Mouse (Mus musculus): ENCODE results near the gene Stk10.
A peak's percentile ranks its signal among the peaks of the same experiment; 100 is the strongest.
"Not testable (repeated sequence)": the region's sequence is repeated elsewhere in the genome, so short reads cannot be mapped to it uniquely, and the experiment has no call there.

Stk10 gene

DNA sequence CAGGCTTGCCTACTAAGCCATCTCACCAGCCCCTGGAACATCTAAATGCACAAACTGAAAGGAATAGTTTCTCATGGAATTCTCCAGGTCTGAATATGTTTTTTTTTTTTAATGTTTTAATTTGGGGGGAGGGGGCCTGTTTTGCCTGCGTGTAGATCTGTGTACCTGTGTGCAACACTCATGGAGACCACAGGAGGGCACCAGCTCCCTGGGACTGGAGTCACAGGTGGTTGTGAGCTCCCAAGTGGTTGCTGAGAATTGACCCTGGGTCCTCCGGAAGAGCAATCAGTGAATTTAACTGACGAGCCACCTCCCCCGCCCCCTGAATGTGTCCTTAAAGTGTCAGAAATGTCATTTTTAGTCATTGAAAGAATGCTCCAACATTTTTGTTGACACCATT, 61.0 kb downstream of the Stk10 start:
- no peak for DNase-seq (ENCODE audit: low spot score in 2 of 2)

DNA sequence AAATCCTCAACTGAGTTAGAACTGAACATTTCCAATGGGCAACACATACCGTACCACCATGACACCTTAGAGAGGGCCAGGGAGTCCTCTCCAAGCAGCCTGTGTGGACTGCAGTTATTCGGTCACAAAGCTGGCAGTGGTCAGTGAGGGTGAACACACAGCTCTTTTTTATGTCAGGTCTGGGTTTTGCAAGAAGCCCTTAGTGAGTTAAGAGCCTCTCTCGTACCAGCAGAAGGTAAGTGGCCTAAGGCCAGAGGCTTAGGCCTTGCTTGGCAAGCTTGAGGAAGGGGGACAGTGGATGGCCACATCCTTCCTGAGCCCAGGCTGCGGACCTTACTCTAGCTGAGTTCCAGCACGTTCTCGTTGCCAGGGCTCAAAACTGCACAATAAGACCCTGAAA, 67.3 kb downstream of the Stk10 start:
- DNase-seq (ENCODE audit: low spot score in 2 of 2) = no peak

GRCm38 (mm10) chr11:32601528-32602323, 68.6 kb downstream of the Stk10 start:
- DNase-seq (ENCODE audit: low spot score in 2 of 2) = no peak

- no peak for DNase-seq (ENCODE audit: low spot score in 2 of 2)
Measured at GRCm38 (mm10) chr11:32604663-32605062, 71.6 kb downstream of the Stk10 start.

GRCm38 (mm10) chr11:32605131-32605860, 72.2 kb downstream of the Stk10 start:
- DNase-seq (ENCODE audit: low spot score in 2 of 2) = no peak

DNA sequence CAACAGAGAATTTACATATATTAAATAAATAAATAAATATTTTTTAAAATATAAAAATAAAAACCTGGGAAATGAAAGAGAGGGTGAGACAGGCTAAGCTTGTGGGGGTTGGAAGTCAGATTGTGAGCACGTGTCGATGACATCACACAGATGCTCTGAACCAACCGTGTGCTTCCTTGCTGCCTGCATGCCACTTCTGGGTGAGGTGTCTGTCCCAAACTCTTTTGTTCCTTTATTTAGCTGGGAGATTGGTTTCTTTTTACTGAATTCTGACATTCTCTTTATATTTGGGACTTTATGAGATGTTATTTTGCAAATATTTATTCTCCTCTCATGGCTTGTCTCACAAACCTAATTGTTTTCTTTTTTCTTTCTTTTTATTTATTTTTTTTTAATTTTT, 72.8 kb downstream of the Stk10 start:
- DNase-seq (ENCODE audit: low spot score in 2 of 2) = no peak

GRCm38 (mm10) chr11:32607319-32607718, 74.2 kb downstream of the Stk10 start:
- no peak for DNase-seq (ENCODE audit: low spot score in 2 of 2)

DNA sequence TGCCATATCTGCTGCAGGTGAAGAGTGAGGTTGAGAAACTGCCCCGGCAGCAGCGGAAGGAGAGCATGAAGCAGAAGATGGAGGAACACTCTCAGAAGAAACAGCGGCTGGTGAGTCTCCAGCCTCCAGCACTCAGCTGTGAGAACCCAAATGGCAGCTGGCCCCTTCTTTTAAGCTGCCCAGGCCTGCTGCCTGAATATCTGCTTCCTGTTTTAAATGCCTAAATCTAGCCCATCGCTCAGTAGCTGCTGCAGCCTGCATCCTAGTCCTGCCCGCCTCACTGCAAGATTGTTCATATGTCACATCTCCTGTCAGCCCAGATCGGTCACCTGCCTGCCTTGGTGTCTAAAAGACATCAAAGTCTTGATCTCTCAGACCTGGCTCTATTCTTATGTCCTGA, 77.5 kb downstream of the Stk10 start:
- no peak for DNase-seq (ENCODE audit: low spot score in 2 of 2)

DNA sequence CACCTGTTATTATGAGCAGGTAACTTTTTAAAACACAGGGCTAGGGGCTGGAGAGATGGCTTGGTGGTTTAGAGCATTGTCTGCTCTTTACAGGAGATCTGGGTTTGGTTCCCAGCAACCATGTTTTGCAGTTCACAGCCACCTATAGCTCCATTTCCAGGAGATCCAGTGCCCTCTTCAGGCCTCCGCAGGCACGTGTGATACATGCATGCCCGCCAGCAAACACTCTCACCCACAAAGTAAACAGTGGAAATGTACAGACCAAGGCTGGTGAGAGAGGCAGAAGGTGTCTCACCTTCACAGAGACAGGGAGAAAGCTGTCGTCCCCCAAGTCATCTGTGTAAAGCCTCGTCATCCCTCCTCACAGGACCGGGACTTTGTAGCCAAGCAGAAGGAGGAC, 79.2 kb downstream of the Stk10 start:
- DNase-seq (ENCODE audit: low spot score in 2 of 2) = no peak

DNA sequence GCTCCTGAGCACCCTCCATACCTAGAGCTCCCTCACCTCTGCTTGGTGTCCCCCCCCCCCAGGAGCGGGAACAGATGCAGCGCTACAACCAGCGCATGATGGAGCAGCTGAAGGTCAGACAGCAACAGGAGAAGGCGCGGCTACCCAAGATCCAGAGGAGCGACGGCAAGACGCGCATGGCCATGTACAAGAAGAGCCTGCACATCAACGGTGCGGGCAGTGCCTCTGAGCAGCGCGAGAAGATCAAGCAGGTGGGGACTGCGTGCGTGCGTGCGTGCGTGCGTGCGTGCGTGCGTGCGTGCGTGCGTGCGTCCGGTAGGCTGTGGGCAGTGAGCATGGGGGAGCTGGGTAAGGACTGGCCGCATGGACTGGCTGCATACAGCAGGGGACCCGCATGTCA, 81.4 kb downstream of the Stk10 start:
- no peak for DNase-seq (ENCODE audit: low spot score in 2 of 2)

GRCm38 (mm10) chr11:32615561-32615960, 82.5 kb downstream of the Stk10 start:
- DNase-seq (ENCODE audit: low spot score in 2 of 2) = no peak

GRCm38 (mm10) chr11:32616091-32616490, 83.0 kb downstream of the Stk10 start:
- DNase-seq (ENCODE audit: low spot score in 2 of 2) = no peak

DNA sequence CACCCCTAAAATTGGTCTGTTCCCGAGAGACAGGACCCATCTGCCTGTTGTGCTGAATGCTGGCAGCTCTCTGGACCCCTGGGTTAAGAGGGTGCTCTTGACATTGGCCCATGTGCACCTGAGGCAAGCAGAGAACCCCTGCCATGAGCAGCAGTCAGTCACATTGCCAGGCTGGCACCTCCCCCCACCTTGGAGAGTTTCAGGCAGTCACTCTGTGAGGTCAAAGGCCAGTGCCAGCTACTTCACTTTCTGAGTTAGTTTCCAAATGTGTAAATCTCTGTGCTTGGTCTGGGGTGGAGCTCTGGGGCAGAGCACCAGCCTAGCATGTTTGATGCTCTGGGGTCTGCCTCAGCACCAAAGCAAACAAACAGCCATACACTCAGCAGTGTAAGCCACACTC, 84.9 kb downstream of the Stk10 start:
- DNase-seq (ENCODE audit: low spot score in 2 of 2) = no peak

- DNase-seq (ENCODE audit: low spot score in 2 of 2) = not testable (repeated sequence)
Measured at GRCm38 (mm10) chr11:32618641-32619040, 85.5 kb downstream of the Stk10 start.

- no peak for DNase-seq (ENCODE audit: low spot score in 2 of 2)
Measured at GRCm38 (mm10) chr11:32619257-32619816, 86.2 kb downstream of the Stk10 start.

GRCm38 (mm10) chr11:32619866-32620456, 86.9 kb downstream of the Stk10 start:
- no peak for DNase-seq (ENCODE audit: low spot score in 2 of 2)

DNA sequence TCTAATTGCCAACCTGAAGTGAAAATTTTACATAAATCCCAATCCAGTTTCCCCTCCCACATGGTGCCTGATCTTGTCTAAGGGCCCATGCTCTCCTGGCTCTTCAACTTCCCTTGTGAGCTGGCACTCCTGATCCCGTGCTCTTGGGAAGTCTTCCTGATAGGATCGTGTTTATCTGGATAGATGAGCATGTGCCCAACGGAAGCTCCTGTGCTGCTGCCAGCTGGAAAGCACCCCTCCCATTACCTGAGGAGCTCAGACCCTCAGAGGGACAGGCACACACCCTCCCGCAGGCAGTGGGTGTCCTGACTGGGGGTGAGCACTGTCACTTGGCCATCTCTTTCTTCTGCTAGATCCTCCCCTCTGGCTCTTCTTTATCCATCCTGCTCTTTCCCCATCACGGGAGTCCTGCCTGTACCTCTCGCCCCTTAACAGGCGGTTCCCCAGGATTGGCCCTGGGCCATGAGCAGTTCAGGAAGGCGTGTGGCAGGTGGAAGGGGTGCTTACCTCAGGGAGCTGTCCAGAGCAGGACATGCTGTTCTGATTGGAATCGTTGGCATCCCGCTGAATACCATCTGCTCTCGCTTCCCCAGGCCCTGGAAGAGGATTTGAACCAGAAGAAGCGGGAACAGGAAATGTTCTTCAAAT, 88.8 kb downstream of the Stk10 start:
- DNase-seq (ENCODE audit: low spot score in 2 of 2) = no peak

DNA sequence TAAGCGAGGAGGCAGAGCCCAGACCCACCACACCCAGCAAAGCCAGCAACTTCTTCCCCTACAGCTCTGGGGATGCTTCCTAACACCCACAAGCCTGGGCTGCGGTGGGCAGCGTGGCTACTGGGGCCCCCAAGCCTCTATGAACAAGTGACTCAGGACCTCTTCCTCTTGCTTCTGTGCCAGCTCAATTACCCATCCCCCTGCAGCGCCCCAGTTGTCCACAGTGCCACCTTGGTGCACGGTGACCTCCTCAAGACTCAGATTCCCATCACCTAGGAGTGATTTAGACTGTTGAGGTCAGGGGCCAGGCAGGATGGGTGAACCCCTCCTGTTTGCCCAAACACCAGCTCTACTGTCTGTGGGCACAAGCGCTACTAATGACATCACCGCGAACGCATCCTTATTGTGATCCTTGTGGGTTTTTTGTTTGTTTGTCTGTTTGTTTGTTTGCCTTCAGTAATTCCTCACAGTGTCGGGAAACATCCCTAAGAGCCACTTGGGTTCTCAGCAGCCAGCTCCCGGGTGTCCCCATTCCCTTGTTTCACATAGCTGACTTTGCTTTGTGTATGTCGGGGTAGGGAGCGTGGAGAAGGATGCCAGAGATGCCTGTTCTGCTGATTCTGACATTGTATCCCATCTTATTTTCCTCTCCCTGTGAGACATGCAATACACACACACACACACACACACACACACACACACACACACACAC, 89.5 kb downstream of the Stk10 start:
- DNase-seq (ENCODE audit: low spot score in 2 of 2) = no peak

- no peak for DNase-seq (ENCODE audit: low spot score in 2 of 2)
Measured at GRCm38 (mm10) chr11:32623236-32623635, 90.1 kb downstream of the Stk10 start.

- DNase-seq (ENCODE audit: low spot score in 2 of 2) = no peak
Measured at GRCm38 (mm10) chr11:32623912-32624311, 90.8 kb downstream of the Stk10 start.

DNA sequence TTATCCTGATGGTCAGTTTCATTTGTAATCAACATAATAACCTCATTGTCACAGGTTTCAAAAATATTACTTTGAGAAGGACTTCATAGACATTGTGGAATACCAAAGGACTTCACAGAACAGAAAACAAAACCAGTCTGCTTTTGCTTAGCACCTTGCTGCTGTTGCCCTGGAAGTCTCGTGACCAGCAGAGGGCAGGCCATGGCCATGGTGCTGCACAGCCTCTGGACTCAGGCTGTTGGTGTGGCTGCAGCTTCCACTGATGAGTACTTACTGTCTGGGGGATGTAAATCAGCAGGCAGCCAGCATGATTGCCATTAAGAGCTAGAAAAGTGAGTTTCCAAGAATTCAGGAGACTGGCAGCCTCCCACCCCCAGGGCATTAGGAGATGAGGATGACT, 92.6 kb downstream of the Stk10 start:
- peak; percentile 39 to 53 for DNase-seq (ENCODE audit: low spot score in 2 of 2)

Data from right cerebral cortex, postnatal 36 days (tissue).